Mouse (Mus musculus) large intestine, adult 2 months (tissue): ENCODE data around the gene Bend7. TPM values are rescaled to one million over a fixed set of nuclear protein-coding genes. Genes with fewer than 3 reads are reported as not detected.

ENCODE experiments used
- DNase-seq: peaks from one replicate; pipeline ENCODE4 v3.0.0-alpha.2; 2012; ENCODE audit warnings: low read depth, low spot score
- WGBS: fragments of 180-500 bp; shearing (Covaris S2); methylation state at CpG from one replicate; pipeline ENCODE4 v1.1.7; 2018; 5-methylcytosine and 5-hydroxymethylcytosine counted together
- polyA plus RNA-seq: library from polyadenylated mRNA; depleted of rRNA; stranded (reverse); fragments of >200 nt; gene quantifications from 2 replicates; pipeline ENCODE4 v1.2.3, GENCODE M21; 2012

The Bend7 gene
- polyA plus RNA-seq, 1 experiment: 18.6 TPM

DNA sequence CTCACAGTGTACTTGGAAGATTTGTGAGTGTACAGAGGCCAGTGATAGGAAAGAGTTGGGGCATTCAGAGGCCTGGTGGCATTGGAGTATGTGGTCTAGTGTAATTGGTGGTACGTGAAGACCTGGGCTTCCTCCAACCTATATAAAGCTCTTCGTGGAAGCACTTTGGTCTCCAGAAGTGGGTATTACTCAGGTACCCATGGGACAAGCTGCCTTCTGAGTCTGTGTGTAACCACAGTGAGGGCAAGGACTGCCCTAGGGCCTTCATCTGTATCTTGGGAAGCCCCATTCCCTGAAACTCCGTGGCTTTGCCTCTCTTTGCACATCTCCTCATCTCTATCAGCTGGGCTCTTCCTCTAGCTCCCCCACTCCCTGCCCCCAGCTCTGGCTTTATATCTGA is 64.0 kb downstream of the Bend7 start:
- DNase-seq: no peak
- WGBS: 89% methylated on average over 3 of the region's 3 CpGs

DNA sequence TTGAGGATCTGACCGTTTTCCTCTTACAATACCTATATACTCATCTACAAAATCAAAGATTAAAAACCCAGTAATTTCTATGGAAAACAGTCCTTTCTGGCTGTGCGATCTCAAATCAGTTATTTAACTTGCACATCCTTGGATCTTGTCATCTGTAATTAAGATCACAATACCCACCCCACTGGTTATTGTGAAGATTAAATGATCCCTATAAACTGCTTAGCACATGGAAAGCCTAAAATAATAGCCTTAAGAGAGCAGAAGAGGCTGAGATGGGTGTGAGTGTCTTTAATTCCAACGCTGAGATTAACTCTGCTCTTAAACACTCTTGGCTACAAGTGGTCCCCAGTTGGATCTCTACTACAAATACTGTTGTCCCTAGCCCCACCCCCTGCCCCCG is 64.8 kb downstream of the Bend7 start:
- 74% methylated on average over 4 of the region's 4 CpGs for WGBS
- no peak for DNase-seq

DNA sequence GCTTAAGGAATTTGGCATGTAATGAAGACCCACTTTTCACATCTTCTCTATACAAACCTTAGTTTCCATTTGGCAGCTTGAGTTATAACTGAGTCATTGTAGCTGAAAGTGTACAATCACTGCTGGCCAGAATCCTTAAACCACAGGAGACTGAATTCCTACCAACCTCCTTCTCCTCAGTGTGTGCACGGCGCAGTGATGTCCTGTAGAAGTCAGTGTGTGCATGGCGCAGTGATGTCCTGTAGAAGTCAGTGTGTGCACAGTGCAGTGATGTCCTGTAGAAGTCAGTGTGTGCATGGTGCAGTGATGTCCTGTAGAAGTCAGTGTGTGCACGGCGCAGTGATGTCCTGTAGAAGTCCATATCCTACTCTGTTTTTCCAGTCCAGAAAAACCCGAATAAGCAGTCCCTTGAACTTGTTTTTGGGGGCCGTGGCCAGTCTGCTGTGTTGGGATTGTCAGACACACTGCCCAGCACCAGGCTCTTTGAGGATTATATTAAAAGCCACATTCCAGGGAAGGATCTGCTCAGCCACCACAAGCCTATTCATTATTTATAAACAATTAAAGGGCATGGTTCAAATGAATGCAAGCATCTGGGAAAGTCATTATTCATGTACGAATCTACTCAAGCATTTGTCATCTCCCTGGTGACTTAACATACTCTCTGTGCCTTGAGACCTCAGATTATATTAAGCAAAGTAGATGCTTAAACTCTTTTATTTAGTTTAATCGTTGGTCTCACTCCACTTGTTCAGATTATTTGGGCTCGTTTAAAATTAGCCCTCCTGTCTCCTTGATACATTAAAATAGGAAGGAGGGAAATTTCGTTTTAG is 65.4 kb downstream of the Bend7 start:
- 81% methylated on average over 11 of the region's 11 CpGs for WGBS
- DNase-seq: no peak

DNA sequence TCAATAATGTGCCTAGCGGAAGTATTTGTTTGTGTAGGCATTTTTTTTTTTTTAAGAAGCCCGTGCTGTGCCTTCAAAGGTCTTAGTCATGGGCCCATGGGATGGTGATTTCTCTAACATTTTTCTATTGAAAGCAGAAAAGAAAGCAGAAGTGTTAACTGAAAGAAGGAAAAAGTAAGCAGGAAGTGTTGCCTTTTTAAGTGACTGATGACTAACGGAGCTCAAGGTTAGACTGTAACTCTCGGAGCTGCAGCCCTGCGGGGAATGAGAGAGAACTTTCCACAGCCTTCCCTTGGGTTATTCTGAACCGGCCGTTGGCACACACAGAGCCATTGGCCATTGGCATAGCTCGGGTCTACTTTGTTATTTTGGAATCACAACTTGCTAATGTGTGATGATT is 66.4 kb downstream of the Bend7 start:
- DNase-seq: no peak
- whole genome bisulfite sequencing: 61% methylated on average over 8 of the region's 8 CpGs

DNA sequence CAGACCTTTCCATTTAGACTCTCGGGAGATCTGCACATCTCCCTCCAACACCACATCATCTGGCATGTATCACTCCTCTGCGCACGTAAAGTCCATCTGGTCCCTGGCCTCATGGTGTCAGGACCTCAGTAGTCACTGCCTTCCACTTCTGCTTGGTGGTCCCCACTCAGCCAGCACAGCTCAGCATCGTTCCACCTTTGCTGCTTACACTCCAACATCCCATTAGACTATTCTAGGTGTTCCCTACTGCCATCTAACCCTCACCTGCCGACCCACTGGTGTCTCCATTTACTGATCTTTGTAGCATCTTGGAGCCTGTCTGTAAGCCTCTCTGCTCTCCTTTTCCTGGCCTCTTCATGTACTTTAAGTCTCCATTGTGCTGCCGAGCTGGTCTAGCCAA is 67.4 kb downstream of the Bend7 start:
- 92% methylated on average over 6 of the region's 6 CpGs for WGBS

DNA sequence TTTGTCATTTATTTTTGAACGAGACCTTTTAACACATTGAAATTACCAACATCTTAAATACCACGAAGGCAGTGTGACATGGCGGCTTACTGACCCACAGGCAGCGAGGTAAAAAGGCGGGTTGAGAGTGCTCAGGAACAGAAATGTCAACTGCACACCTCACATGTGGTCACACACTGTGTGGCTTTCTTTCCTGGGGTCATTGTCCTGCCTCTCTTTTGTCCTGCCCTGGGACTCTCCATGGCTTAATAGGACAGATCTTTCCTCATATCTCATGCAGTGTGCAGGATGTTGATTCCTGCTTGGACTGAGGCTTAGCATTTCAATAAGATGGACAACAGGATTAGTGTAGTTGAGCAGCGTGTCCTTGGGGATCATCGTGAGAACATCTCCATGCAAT is 69.6 kb downstream of the Bend7 start:
- no peak for DNase-seq
- 88% methylated on average over 7 of the region's 7 CpGs for WGBS

More for the DNA sequence above, 67.4 kb downstream of the Bend7 start:
- DNase-seq: no peak

DNA sequence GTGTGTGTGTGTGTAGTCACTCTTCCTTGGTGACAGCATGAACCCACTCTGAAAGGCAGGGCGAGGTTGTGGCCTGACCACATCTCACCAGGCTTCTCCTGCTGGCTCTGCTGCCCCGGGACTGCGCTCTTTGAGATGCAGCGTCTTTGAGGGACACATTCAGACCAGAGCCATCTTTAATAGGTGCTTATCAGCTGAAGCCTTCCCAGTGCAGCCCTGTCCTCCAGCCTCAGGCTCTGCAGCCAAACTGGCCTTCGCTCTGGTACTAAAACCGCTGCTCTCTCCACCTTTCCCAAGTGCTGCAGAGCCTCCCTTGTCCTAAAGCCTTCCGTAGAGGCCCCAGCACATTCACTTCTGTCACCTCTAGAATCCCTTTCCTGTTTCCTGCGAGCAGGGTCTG is 74.0 kb downstream of the Bend7 start:
- DNase-seq: no peak
- 88% methylated on average over 8 of the region's 8 CpGs for WGBS

DNA sequence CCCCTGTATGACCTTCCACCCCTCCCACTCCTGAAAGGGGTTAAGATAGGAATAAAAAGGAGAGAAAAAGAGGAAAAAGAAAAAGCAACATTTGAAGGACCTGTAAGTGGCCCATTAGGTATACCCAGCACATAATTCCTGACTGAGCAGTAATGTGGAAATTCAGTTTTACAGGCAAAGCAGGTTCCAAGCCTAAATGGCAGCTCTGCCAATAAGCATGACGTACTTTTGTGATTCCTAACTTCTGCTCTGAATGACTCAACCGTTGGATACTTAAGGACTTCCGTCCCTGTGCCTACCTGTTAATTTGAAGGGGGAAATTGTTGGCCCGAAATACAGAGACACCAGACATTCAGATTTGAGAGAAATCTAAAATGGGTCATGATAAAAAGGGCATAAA is 74.9 kb downstream of the Bend7 start:
- 90% methylated on average over 4 of the region's 4 CpGs for whole genome bisulfite sequencing
- no peak for DNase-seq

DNA sequence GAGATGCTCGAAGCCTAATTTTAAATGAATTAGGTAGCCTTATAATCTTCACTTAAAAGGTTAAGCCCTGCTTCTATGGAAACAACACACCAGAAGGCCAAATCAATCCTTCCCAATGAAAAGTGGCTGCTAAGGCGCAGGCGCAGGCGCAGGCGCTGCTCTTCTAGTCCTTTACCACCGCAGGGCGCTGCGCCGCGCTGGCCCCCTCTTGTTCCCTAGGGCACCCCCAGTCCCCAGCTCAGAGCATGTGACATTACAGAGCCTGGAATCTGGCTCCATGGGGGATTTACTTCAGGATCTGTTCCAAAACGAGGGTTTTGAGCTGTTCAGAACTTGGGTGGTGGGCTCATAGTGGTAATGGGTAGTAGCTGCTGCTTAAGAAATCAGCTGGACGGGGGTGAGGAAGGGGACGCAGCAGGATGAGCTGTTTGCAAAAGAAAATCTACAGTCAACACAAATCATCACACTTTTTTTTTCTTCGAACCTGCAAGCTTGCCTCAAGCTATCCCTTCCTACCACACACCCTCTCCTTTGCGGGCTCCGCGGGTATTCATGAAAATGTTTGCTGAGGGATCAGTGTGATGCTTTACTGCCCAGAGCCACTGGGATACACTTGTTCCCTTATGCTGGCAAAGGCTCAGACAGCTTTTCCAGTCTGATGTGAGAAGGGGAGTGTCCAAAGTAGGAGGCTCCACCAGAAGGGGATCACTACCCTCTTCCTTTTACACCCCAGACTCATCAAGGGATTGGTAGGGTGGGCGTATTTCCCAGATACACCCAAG is 85.0 kb downstream of the Bend7 start:
- no peak for DNase-seq
- WGBS: 54% methylated on average over 18 of the region's 18 CpGs

DNA sequence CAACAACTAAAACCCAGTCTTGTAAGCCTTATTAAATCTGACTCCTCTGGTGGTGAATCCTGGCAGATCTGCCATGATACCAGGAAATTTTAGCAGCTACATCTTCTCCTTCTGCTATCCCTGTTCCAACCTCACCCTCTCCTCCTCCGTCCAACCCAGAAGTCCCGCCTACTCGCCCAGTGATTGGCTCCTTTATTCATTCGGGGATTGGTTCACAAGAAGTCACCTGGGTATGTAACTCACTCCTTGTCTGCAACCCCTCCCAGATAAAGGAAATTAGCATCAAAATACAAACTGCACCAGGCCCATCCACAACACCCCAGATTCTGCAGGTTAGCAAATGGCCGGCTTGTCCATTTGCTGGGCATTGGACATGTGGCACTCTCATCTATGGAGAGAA is 98.7 kb downstream of the Bend7 start:
- DNase-seq: no peak
- 67% methylated on average over 5 of the region's 5 CpGs for whole genome bisulfite sequencing

DNA sequence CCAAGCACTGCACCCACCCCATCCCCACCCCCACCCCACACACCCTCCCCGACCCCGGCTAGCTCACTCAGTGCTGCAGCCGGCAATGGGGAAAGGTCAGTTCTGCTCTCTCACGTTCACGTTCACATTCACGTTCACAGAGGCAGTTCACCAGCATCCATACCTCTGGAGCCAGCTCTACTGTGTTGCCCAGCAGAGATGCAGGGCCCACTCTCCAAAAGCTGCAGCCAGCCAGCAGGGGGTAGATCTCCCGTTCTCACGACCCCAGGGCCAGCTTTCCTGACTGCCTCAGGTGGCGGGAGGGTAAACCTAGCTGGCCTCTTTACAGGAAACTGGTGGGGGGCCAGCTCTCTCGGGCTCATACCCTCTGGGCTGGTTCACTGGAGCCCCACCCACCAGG is 100.0 kb downstream of the Bend7 start:
- DNase-seq: no peak
- WGBS: 10% methylated on average over 10 of the region's 10 CpGs

DNA sequence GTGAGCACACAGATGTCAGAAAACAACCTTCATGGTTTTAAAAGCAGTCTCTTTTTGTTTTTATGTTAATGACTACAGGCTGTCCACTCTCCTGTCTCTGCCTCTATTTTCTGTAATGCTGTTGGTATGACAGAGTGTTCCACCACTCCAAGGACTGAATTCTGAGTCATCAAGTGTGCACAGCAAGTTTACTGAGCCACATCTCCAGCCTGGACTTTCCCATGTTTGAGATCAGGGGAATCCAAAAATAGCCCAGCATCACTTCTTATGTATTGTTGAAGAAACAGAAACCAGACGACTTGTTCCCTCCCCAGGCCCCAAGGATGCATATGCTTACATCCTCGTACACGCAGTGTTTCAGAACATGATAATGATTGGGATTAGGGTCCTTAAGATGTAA is 102.6 kb downstream of the Bend7 start:
- no peak for DNase-seq
- 65% methylated on average over 3 of the region's 3 CpGs for WGBS

DNA sequence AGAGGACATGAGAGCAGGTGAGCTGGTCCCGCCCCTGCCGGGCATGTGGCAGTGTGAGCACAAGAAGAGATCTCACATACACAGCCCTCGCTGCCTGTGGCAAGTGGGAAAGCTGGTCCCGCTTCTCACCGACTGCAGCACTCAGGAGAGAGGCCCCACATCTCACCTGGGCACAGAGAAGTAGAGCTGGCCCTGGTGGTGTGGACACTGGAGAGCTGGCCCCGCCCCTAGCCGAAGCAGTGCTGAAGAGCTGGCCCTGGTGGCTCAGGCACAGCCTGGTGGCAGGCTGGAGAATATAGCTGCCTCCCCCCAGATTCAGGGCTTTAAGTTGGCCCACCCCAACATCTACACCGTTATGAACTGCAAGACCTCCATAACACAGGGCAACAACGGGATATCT is 106.4 kb downstream of the Bend7 start:
- DNase-seq: no peak
- WGBS: 42% methylated on average over 9 of the region's 9 CpGs

DNA sequence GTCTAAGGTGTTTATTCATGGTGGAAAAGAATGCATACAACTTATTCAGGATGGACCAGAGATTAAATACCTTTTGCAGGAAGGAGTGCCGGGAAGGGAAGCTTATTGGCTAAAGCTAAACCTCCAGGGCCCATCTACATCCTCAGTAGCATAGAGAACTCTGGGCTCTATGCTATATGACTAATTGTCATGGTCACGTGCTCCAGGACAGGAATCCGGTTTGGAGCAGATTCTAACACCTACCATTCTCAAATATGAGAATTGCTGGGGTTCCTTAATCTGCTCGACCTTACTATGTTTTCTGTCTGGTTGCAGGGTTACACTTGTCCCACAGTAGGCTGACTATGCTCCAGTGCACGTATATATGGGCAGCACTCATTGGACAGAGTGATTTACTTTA is 110.4 kb downstream of the Bend7 start:
- DNase-seq: no peak
- WGBS: 75% methylated on average over 5 of the region's 5 CpGs

DNA sequence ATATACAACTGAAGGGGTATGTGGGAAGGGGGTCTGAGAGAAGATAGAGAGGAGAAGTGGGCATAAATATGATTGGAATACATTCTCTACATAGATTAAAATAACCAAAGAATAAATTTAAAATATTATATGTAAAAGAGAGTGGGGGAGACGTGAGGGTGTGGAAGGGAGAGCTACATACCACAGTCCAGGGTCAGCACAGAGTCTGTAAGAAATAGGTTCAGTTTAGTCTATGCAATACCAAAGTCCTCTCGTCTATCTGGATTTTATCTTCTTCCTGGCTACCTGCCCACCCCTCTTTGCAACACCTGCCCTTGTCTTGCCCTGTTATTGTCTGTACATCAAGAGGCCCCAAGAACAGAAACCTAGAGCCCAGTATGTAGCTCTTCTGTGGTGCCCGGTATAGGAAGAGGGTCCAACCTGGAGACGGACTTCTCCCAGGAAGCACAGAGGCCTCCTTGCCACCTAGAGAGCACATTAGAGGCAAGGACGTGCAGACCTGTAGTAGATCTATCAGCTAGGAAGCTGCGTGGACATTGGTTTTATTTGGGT is 110.9 kb downstream of the Bend7 start:
- 61% methylated on average over 6 of the region's 6 CpGs for WGBS
- no peak for DNase-seq

DNA sequence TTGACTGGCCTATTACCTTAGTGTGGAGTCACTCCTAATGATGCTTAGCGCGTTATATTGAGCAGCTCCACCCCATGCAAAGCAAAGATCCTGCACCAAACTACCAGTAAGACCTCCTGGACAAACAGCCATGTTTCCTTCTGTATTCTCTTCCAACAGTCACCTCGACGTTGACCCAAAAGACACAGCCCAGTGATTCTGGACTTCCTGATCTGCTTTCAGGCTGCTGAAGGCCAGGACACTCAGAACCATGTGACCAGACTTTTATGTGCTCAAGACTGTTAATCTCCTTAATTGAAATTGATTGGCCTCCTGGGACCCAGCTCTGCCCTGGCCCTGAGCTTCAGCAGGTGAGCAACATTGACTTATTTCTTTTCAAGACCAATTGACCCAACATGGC is 111.4 kb downstream of the Bend7 start:
- WGBS: 72% methylated on average over 4 of the region's 4 CpGs
- no peak for DNase-seq

DNA sequence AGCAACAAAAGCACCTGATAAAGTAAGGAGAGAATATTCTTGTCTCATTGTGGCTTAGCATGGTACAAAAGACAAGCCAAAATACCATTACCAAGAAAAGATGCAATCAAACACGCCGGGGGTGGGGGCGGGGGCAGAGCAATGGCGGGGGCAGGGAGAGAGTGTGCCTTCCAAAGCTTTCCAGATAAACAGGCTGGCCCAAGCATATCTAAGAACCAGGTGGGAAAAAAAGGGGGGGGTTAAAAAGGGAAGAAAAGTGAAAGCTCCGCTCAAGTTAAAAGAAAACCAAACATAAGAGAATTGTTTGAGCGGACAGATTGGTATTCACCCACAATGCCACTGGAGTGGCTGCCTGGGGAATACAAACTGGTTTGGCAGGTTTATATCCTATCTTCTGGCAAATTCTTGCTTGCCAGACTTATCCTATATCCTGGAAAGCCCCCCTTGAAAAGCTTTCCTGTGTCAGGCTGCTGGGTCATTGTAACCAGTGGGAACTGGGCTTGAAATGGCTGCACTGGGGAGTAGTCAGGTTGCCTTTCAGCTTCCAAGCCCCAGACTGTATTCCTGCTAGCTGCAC is 111.9 kb downstream of the Bend7 start:
- no peak for DNase-seq
- 34% methylated on average over 6 of the region's 6 CpGs for WGBS

DNA sequence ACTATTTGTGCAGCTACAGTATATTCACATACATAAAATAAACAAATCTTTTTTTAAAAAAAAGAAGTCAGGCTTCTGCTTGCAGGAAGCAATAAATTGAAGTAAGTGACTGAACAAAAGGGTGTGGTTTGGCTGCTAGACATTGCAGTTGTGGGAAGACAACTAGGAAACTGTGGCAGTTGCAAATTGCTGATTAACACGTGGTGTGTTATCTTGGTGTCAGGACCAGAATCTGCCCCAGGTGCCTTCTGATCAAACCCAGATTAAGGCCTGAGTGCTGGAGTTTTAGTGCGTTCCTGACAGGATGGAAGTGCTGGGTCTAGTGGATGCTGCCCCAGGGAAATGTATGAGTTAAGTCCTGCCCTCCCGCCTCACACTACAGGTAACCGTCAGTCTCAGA is 113.9 kb downstream of the Bend7 start:
- no peak for DNase-seq
- 19% methylated on average over 4 of the region's 4 CpGs for WGBS

DNA sequence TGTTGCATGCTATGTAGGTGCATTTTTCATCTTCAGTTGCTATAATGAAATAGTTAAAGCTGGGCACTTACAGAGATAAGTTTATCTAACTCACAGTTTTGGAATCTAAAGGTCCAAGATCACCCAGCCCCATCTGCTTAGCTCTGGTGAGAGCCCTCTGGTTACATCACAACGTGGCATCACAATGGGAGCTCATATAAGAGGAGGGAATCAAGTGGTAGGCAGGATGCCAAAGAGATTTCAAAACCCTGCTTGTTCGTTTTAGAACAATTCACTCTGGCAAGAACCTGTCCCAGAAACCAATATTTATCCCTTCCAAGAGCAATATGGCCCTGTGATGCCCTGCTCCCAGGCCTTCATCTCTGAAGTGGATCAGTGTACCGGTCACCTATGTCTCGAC is 114.5 kb downstream of the Bend7 start:
- no peak for DNase-seq
- 55% methylated on average over 4 of the region's 4 CpGs for WGBS

DNA sequence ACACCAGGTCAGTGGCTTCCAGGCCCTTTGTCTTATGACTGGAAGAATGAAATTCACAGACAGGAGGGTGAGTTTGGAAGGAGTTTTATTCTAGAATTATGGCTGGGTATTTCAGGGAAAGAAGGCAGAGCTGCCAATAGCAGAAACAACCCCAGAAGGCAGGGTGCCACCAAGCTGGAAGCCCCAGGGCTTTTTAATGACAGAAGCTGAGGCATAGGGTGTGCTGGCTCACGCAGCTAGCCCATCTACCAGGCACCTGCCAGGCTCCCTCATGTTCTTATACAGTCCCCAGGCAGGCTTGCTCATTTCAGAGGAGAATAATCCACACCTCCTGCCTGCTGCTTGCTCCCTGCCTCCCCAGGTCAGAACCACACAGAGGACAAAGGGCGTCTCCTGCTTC is 131.8 kb downstream of the Bend7 start:
- no peak for DNase-seq
- 68% methylated on average over 2 of the region's 2 CpGs for WGBS
